Mouse (Mus musculus): ENCODE measurements around the gene Apol7e.
"Not testable (repeated sequence)": the region's sequence is repeated elsewhere in the genome, so short reads cannot be mapped to it uniquely, and the experiment has no call there.

DNA sequence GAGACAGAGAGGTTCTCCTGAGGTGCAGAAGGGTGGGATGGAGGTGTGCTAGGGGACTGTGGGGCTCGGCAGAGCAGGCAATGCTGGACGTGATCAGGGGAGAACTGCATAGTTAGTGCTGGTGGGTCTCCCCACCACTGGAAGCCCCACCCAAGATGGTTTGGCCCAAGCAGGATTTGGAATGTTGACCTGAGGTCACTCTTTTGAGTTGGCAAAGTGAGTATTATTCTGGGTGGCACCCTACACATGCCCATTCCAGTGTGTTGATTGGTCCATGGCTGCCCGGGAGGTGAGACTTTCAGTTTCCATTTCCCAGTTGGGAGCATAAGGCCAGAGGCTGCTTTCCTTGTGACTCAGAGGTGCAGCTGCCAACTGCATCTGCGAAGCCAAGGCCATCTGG, 30.1 kb downstream of the Apol7e start, which contains the start of gene Apol9b:
- TF ChIP-seq CHD2 (IDR thresholded peaks at IDR 0.05; ENCODE audit: low read depth, low read length); MAFK (IDR thresholded peaks at IDR 0.05; ENCODE audit: insufficient read depth, low read depth, low read length); HCFC1 (IDR thresholded peaks at IDR 0.05; ENCODE audit: borderline replicate concordance, insufficient read depth, low read length): not testable (repeated sequence)

Measured in ES-E14 (cell line).